Mouse (Mus musculus) liver (tissue): ENCODE data around the gene Bbs9.

Source experiments
- DNase-seq: peaks from one replicate; pipeline ENCODE4 v3.0.0-alpha.2; 2020; ENCODE audit warnings: mixed read lengths

The Bbs9 gene

GRCm38 (mm10) chr9:22468170-22468898 is 7.2 kb upstream of the Bbs9 start:
- DNase-seq = peak; percentile 93

GRCm38 (mm10) chr9:22468899-22469259 is 6.6 kb upstream of the Bbs9 start:
- no peak for DNase-seq

GRCm38 (mm10) chr9:22469643-22470042 is 5.9 kb upstream of the Bbs9 start, which contains the start of gene Rp9:
TSS of gene Rp9 (minus strand) at chr9:22469743.
- DNase-seq = no peak

GRCm38 (mm10) chr9:22476265-22476664 is 750 bp downstream of the Bbs9 start:
- no peak for DNase-seq

GRCm38 (mm10) chr9:22478946-22479345 is 3.4 kb downstream of the Bbs9 start:
- DNase-seq = no peak

GRCm38 (mm10) chr9:22483866-22484561 is 8.5 kb downstream of the Bbs9 start:
- no peak for DNase-seq

- DNase-seq = no peak
These were observed 9.2 kb downstream of the Bbs9 start for GRCm38 (mm10) chr9:22484562-22485308.

GRCm38 (mm10) chr9:22486211-22486610 is 10.7 kb downstream of the Bbs9 start:
- no peak for DNase-seq

GRCm38 (mm10) chr9:22488963-22489362 is 13.4 kb downstream of the Bbs9 start:
- no peak for DNase-seq

GRCm38 (mm10) chr9:22494203-22494807 is 18.8 kb downstream of the Bbs9 start:
- no peak for DNase-seq

- no peak for DNase-seq
These were observed 19.6 kb downstream of the Bbs9 start for GRCm38 (mm10) chr9:22495133-22495532.

GRCm38 (mm10) chr9:22497021-22497767 is 21.7 kb downstream of the Bbs9 start:
- no peak for DNase-seq

GRCm38 (mm10) chr9:22502972-22503371 is 27.5 kb downstream of the Bbs9 start:
- DNase-seq = no peak

- DNase-seq = no peak
These were observed 28.1 kb downstream of the Bbs9 start for GRCm38 (mm10) chr9:22503581-22503980.

GRCm38 (mm10) chr9:22505574-22505973 is 30.1 kb downstream of the Bbs9 start:
- no peak for DNase-seq

- DNase-seq = no peak
These were observed 39.6 kb downstream of the Bbs9 start for GRCm38 (mm10) chr9:22515076-22515475.

- peak; percentile 54 for DNase-seq
These were observed 43.0 kb downstream of the Bbs9 start for GRCm38 (mm10) chr9:22518394-22519041.

- DNase-seq = no peak
These were observed 47.9 kb downstream of the Bbs9 start for GRCm38 (mm10) chr9:22523460-22523859.

GRCm38 (mm10) chr9:22530734-22531489 is 55.4 kb downstream of the Bbs9 start:
- no peak for DNase-seq

GRCm38 (mm10) chr9:22532112-22532511 is 56.6 kb downstream of the Bbs9 start:
- no peak for DNase-seq

- peak; percentile 17 for DNase-seq
These were observed 57.4 kb downstream of the Bbs9 start for GRCm38 (mm10) chr9:22532810-22533447.
